Mouse (Mus musculus): ENCODE data around the gene Snca. TPM values are rescaled to one million over a fixed set of nuclear protein-coding genes. Genes with fewer than 3 reads are reported as not detected.

The Snca gene
- total and polyA plus RNA-seq, 3 experiments: not detected

DNA sequence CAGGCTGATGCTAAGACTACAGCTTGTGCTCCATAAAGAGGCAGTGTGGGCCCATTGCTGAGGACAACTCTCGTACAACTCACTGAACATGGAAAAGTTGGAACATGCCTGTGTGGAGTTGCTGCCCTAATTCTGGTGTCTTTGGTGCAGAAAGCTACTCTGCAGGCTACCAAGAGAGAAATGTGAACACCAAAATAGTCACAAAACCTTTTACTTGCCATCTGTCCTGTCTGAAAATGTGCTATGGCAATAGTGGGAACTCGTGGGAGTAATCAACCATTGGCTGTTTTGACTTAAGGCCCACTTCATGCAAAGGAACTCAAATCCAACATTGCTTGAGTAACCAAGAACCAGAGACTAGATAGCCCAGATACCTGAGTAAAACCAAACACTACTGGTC, 26.9 kb upstream of the Snca start (continued):
- TF ChIP-seq GABPA (IDR thresholded peaks at IDR 0.05; ENCODE audit: insufficient replicate concordance, low read depth, low read length) (no peak), MAZ (IDR thresholded peaks at IDR 0.05; ENCODE audit: low read depth, low read length) (no peak), USF2 (conservative IDR thresholded peaks at IDR 0.05; ENCODE audit: low read depth, low read length) (no peak), UBTF (IDR thresholded peaks at IDR 0.05; ENCODE audit: low read depth, low read length) (no peak)

- dilution Hi-C loops (cut with MboI; ENCODE audit: extremely low pct_ligation_motif_present, extremely low pct_unique_long_range_greater_than_20kb, low sequenced_read_pairs): no loop called here
- no peak overlapping the region for H3K4me2 ChIP-seq (ENCODE audit: insufficient read depth, low read depth, poor library complexity, severe bottlenecking)
- H3K27ac ChIP-seq (ENCODE audit: insufficient read depth, low read depth): no peak overlapping the region
- H3K27me3 ChIP-seq (replicated peaks): no peaks in the 10 kb centered on the region
- no peak overlapping the region for H3K4me3 ChIP-seq (replicated peaks in 1 of 3; ENCODE audit: low read depth in 2 of 3, low read length in 2 of 3, poor library complexity in 1 of 3)
- in situ Hi-C loops (cut with MboI; ENCODE audit: low pct_ligation_motif_present, low pct_unique_long_range_greater_than_20kb, low sequenced_read_pairs): no loop called here
- no peaks in the 10 kb centered on the region for H3K36me3 ChIP-seq (replicated peaks in 1 of 2; ENCODE audit: control insufficient read depth in 1 of 2, insufficient read depth in 1 of 2, low read length in 1 of 2)
- no peak for DNase-seq (ENCODE audit: extremely low read depth)
- no peaks in the 10 kb centered on the region for H3K4me1 ChIP-seq (ENCODE audit: control insufficient read depth in 1 of 2, insufficient read depth in 2 of 2)
- no peak for TF ChIP-seq USF2 (conservative IDR thresholded peaks at IDR 0.05; ENCODE audit: low read depth, low read length)
- no peaks in the 10 kb centered on the region for H3K79me2 ChIP-seq (replicated peaks; ENCODE audit: control insufficient read depth, extremely low read depth, insufficient read depth, poor library complexity, severe bottlenecking)
- H3K9me3 ChIP-seq (replicated peaks; ENCODE audit: low read length): peaks cover 40% of the 10 kb centered on the region
- no peak overlapping the region for H3K9ac ChIP-seq (ENCODE audit: insufficient read depth, low read depth)
Measured at GRCm38 (mm10) chr6:60851690-60852089, 22.0 kb upstream of the Snca start.

DNA sequence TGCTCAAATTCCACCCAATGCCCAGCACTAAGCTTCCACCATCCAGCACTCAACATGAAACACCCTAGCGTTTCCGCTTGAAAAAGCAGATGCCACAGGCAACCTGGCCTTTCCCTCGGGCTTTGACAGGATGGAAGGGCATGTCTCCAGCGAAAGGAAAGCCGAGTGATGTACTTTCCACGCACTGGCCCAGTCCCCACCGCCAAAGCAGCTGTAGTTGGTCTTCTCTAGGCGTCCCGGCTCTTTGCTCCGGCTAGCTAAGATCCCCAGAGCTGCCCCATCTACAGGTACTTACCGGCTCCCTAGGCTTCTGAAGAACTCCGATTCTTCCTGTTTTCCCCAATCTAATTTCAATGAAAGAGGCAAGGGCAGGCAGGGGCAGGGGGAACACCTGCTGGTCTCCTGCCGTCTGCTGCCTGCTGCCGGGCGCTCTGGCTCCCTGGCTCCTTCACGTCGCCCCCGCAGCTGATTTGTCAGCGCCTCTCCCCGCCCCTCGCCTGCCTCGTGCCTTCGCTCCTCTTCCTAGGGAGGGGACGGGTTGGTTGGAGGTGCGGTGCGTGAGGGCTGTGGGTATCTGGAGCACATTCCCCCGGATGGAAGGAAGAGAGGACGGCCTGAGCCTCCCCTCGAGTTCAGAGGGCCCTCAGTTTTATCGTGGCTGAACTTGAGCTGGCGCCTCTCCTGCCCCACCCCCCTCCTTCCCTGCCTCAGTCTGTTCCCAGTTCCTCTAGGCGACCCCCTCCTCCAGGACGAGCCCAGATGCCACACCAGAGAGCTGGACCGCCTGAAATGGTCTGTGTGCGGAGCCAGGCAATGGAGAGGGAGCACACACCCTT, 1.0 kb downstream of the Snca start:
- no peak overlapping the region for H3K4me3 ChIP-seq (replicated peaks in 1 of 3; ENCODE audit: low read depth in 2 of 3, low read length in 2 of 3, poor library complexity in 1 of 3)
- H3K79me2 ChIP-seq (replicated peaks; ENCODE audit: control insufficient read depth, extremely low read depth, insufficient read depth, poor library complexity, severe bottlenecking): no peaks in the 10 kb centered on the region
- H3K9ac ChIP-seq (ENCODE audit: insufficient read depth, low read depth): no peak overlapping the region
- H3K36me3 ChIP-seq (replicated peaks in 1 of 2; ENCODE audit: control insufficient read depth in 1 of 2, insufficient read depth in 1 of 2, low read length in 1 of 2): no peaks in the 10 kb centered on the region
- no peak overlapping the region for H3K27ac ChIP-seq (ENCODE audit: insufficient read depth, low read depth)
- no peaks in the 10 kb centered on the region for H3K4me1 ChIP-seq (ENCODE audit: control insufficient read depth in 1 of 2, insufficient read depth in 2 of 2)
- TF ChIP-seq CTCF (conservative IDR thresholded peaks at IDR 0.05 in 1 of 2, IDR thresholded peaks at IDR 0.05 in 1 of 2; ENCODE audit: low read depth in 2 of 2, low read length in 2 of 2) (no peak), EP300 (IDR thresholded peaks at IDR 0.05; ENCODE audit: low read length) (no peak), ZNF384 (IDR thresholded peaks at IDR 0.05; ENCODE audit: low read depth, low read length) (no peak), JUN (IDR thresholded peaks at IDR 0.05; ENCODE audit: insufficient read depth, low read depth, low read length) (no peak), CHD1 (IDR thresholded peaks at IDR 0.05; ENCODE audit: low read depth, low read length) (no peak), ZC3H11A (IDR thresholded peaks at IDR 0.05; ENCODE audit: low read depth, low read length) (no peak), HCFC1 (IDR thresholded peaks at IDR 0.05; ENCODE audit: low read depth, low read length) (no peak), MXI1 (IDR thresholded peaks at IDR 0.05; ENCODE audit: low read depth, low read length) (no peak)
- no peaks in the 10 kb centered on the region for H3K27me3 ChIP-seq (replicated peaks)
- H3K9me3 ChIP-seq (replicated peaks; ENCODE audit: low read length): peaks cover 39% of the 10 kb centered on the region
- H3K4me2 ChIP-seq (ENCODE audit: insufficient read depth, low read depth, poor library complexity, severe bottlenecking): no peak overlapping the region
- DNase-seq (ENCODE audit: extremely low read depth): no peak
- dilution Hi-C loops (cut with MboI; ENCODE audit: extremely low pct_ligation_motif_present, extremely low pct_unique_long_range_greater_than_20kb, low sequenced_read_pairs): no loop called here
- in situ Hi-C loops (cut with MboI; ENCODE audit: low pct_ligation_motif_present, low pct_unique_long_range_greater_than_20kb, low sequenced_read_pairs): no loop called here

Measured in CH12.LX (cell line).